Mouse (Mus musculus) heart, postnatal 0 days (tissue): ENCODE measurements around the gene Trim38.

Experiments used
- CTCF ChIP-seq: IDR thresholded peaks from 2 replicates; pipeline ENCODE4 v1.5.1; 2016; ENCODE audit warnings: antibody characterized with exemption, control low read depth, low read depth
- EP300 ChIP-seq: IDR thresholded peaks from 2 replicates; pipeline ENCODE4 v1.6.1; 2016; ENCODE audit warnings: antibody characterized with exemption, low read depth

GRCm38 (mm10) chr13:23729192-23729525 lies 40.6 kb upstream of the Trim38 start:
- TF ChIP-seq CTCF (no peak), EP300 (no peak)
